Mouse (Mus musculus) G1E-ER4 (cell line): ENCODE measurements around the gene Atg7. TPM values are rescaled to one million over a fixed set of nuclear protein-coding genes. Genes with fewer than 3 reads are reported as not detected.

Experiments
- GATA1 ChIP-seq: IDR thresholded peaks from one replicate; pipeline ENCODE4 v1.8.0; 2012; ENCODE audit warnings: low read length, inconsistent platforms
- polyA plus RNA-seq: library from polyadenylated mRNA; stranded (reverse); fragments of >175 nt; gene quantifications from 2 replicates; pipeline ENCODE4 v1.2.3, GENCODE M21; 2012

Atg7 gene
- polyA plus RNA-seq, 1 experiment: 42.4 TPM

DNA sequence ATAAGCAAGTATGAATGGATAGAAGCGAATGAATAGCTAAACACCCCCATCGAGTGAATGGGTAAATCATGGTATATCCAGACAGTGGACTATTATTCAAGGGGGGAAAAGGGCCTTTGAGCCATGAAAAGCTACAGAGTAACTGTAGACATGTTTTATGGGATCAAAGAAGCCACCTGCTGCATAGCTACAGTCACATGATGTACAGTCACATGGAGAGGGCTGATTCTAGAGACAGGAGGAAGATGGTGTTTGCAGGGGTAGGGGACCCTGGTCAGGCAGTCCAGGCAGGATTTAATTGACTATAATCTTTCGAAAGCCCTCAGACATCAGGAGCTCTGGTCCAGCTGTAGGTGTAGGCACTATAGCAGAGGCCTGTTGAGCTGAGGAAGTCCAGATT, 193.5 kb downstream of the Atg7 start:
- no peak for TF ChIP-seq GATA1

DNA sequence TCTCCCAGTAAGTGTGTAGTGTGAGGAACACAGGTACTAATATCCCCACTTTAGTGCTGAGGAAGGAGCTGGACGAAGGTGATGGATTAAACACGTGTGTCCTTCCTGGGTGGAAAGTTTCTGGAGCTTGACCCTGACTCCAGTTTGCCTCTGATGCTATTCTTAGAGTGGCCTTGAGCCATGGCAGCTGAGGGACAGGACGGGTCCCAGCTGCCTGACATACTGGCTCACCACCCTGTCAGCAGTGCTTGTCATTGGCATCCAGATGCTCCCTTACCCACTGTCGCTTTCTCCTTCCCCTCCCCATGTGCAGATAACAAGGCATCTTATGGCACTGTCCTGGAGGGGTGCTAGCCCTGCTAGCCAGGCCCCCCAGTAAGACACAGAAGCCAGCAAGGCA, 196.0 kb downstream of the Atg7 start:
- no peak for TF ChIP-seq GATA1

DNA sequence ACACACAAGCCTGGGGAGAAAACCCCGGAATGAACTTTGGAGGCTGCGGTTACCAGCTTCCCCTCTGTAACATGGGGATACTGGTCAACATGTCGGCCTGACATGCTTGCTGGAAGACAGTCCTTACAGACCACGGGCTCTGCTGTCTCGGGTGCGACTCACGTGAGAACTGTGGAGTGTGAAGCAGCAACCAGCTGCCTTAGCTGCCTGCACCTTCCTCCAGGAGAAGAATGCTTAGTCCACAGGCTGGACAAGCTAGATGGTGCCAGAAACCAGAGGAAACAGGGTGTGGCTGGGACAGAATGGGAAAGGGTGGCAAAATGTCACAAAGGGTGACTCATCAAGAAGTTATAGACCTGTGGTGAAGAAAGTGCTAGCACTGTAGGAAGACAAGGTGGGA, 197.1 kb downstream of the Atg7 start:
- no peak for TF ChIP-seq GATA1

DNA sequence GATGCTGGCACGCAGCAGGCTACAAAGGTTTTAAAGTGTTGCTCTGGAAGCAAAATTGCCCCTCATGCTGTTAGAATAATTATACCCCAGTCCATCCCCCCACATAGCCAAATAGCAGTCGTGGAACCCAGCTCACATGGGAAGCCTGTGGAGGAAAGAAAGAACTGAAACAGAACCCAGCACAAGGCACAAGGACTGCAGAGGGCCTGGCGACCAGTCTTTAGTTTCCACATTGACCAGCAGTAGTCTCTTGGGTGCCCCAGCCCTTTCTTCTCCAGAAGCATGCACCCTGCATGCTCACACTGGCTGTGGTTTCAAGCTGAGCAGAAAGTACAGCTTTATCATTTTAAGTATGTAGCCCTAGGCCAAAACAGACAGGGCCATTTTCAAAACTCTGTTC, 199.2 kb downstream of the Atg7 start:
- TF ChIP-seq GATA1: no peak

DNA sequence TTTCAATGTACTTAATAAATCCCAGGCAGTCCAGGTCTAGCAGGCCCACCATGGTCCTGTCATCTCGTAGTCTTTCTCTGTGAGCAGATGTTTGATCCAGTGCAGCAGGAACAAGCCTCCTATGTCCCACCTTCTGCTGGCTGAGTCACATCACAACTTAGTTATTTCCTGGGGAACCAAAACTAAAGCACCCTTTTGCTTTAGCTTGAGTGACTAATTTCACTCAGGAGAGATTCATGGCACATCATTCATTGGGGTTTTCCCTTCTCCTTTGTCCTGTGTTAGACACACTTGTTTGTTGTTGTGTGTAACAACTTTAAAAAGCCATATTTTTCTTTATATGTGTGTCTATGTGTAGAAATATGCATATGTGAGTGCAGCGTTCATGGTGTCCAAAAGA, 200.0 kb downstream of the Atg7 start:
- no peak for TF ChIP-seq GATA1

- no peak for TF ChIP-seq GATA1
These were observed 203.4 kb downstream of the Atg7 start for GRCm38 (mm10) chr6:114846153-114846772.

GRCm38 (mm10) chr6:114847582-114848174, 204.8 kb downstream of the Atg7 start:
- no peak for TF ChIP-seq GATA1

- TF ChIP-seq GATA1: no peak
These were observed 205.9 kb downstream of the Atg7 start for GRCm38 (mm10) chr6:114848761-114849160.

DNA sequence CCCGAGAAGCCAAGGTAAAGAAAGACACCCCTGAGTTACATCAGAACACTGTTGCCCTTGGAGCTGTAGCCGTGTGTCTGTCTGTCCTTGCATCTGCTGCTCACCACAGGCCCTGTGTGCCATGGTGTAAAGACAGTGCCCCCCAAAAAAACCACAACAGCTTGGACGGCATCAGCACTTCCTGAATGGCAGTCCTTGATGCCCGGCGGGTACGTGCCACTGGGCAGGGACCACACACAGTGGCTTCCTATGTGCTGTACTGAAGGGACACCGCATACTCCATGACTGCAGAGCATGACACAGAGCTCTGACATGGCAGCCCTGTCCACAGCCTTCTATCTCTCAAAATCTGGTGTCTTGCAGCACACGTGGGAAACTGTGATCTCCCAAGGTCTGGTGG, 206.9 kb downstream of the Atg7 start:
- no peak for TF ChIP-seq GATA1

GRCm38 (mm10) chr6:114851688-114852087, 208.8 kb downstream of the Atg7 start:
- TF ChIP-seq GATA1: no peak

DNA sequence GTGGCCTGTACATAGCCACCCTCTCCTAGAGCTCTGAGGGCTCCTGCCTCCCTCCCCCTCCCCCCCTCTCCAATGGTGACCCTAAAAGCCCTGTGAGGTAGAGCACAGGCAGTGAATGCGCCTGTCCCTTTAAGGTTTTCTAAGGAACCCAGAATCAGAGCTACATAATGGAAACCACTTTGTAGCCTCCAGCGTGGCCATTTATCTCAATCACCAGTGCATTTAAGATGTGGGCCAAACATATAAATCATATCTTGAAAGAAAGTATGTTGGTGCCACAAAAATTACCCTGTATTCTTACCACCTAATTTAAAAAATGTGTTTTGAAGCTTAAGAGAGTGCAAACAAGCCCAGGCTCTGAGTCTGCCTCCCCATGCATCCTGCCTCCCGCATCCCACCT, 209.8 kb downstream of the Atg7 start:
- TF ChIP-seq GATA1: no peak

GRCm38 (mm10) chr6:114854368-114854767, 211.5 kb downstream of the Atg7 start:
- TF ChIP-seq GATA1: no peak

GRCm38 (mm10) chr6:114855644-114856043, 212.7 kb downstream of the Atg7 start:
- TF ChIP-seq GATA1: no peak

DNA sequence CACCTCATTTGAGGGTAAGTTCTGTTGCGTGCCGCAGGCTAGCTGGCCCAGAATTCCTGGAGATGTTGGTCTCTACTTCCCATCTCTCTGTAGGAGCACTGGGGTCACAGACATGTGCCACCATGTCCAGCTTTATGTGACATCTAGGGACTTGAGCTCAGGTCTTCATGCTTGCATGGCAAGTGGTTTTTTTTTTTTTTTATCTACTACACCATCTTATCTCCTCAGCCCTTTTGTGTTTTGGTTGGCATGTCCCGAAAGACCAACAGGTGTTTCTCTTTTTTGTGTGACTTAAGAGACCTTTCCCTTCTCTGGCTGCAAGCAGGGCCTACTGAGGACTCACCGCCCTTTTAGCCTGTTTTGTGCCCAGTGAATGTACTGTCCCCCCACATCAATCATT, 213.6 kb downstream of the Atg7 start:
- TF ChIP-seq GATA1: no peak

GRCm38 (mm10) chr6:114857996-114858721, 215.3 kb downstream of the Atg7 start:
- TF ChIP-seq GATA1: no peak

DNA sequence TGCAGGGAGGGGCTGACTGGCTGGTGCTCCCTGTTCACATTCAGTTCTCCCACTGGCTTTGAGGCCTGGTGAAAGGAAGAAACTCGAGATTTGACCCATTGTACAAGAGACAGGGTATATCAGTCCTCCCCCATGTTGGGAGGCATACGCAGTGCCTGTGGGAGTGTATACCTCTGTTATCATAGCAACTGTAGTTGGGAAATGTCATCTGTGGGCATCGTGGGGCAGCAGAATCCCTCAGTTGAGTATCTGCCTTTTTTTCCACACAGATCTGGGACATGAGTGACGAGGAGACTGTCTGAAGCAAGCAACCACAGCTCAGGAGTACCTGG, 215.8 kb downstream of the Atg7 start:
- TF ChIP-seq GATA1: no peak
